Comparison of ENCODE assay signal across 16 mouse cellular contexts in genomic region chr15:13635346-13635940, GRCm38 (mm10).
A peak's percentile ranks its signal among the peaks of the same experiment; 100 is the strongest.
DNase-seq lines count a peak whose midpoint lies in the region; ATAC-seq and TF ChIP-seq lines count a peak whose summit lies in the region.
"Had no signal": no experiment of that assay in that cellular context is flagged by ENCODE, and none has a peak within 500 bp of the region (broad histone marks: within the 10 kb centered on the region; RNA-seq: fewer than 3 reads in every experiment).

No protein-coding gene starts in this region.

- no peaks in the 10 kb centered on the region for H3K36me3 ChIP-seq in hindbrain, postnatal 0 days (ENCODE audit: insufficient read depth, low read length)
- no peaks in the 10 kb centered on the region for H3K36me3 ChIP-seq in hindbrain, embryonic 11.5 days (ENCODE audit: control insufficient read depth, insufficient read depth, low read length)
- H3K36me3 ChIP-seq: hindbrain, embryonic 15.5 days; limb, embryonic 10.5 days had no signal

- no peak overlapping the region for H3K4me2 ChIP-seq in hindbrain, postnatal 0 days (ENCODE audit: low read depth, low read length)
- no peak overlapping the region for H3K4me2 ChIP-seq in hindbrain, embryonic 11.5 days (replicated peaks; ENCODE audit: low read depth, low read length)
- H3K4me2 ChIP-seq: hindbrain, embryonic 15.5 days had no signal

- H3K9me3 ChIP-seq in hindbrain, postnatal 0 days (ENCODE audit: low read length), result no peaks in the 10 kb centered on the region
- no peaks in the 10 kb centered on the region for H3K9me3 ChIP-seq in hindbrain, embryonic 11.5 days (ENCODE audit: control insufficient read depth, low read length)
- H3K9me3 ChIP-seq: hindbrain, embryonic 15.5 days; limb, embryonic 10.5 days; megakaryocyte, embryonic 14.5 days had no signal

- no peak overlapping the region for H3K4me3 ChIP-seq in hindbrain, postnatal 0 days (ENCODE audit: low read length)
- no peak overlapping the region for H3K4me3 ChIP-seq in hindbrain, embryonic 11.5 days (ENCODE audit: low read depth, low read length)
- H3K4me3 ChIP-seq: erythroblast, embryonic 14.5 days; hindbrain, embryonic 15.5 days; layer of hippocampus, adult 2 months; limb, embryonic 10.5 days; megakaryocyte, embryonic 14.5 days had no signal

- DNase-seq in cerebellum, postnatal 10 days, result peak; percentile 7 to 14
- no peak for DNase-seq in cerebellum, postnatal 36 days
- DNase-seq in hindbrain, postnatal 0 days (ENCODE audit: low spot score), result peak; percentile 12
- DNase-seq in hindbrain, embryonic 11.5 days (ENCODE audit: low spot score), result no peak
- peak; percentile 6 to 19 for DNase-seq in frontal cortex, postnatal 36 days (ENCODE audit: low spot score in 2 of 2)
- DNase-seq in left cerebral cortex, postnatal 4 days, result peak; percentile 23
- DNase-seq in natural killer cell, adult 2 months (ENCODE audit: low spot score in 2 of 2), result no peak
- DNase-seq in retina, postnatal 1 day, result no peak
- DNase-seq: adrenal gland, postnatal 10 days; gastrocnemius, postnatal 10 days had no signal

- no peak overlapping the region for H3K27ac ChIP-seq in hindbrain, postnatal 0 days
- no peak overlapping the region for H3K27ac ChIP-seq in hindbrain, embryonic 11.5 days (ENCODE audit: low read depth, low read length)
- H3K27ac ChIP-seq: hindbrain, embryonic 15.5 days; layer of hippocampus, adult 2 months; limb, embryonic 10.5 days; liver, embryonic 14.5 days had no signal

- WGBS in hindbrain, postnatal 0 days, result 40% methylated on average over 2 of the region's 2 CpGs
- WGBS in hindbrain, embryonic 11.5 days, result 88% methylated on average over 2 of the region's 2 CpGs

- no peak for TF ChIP-seq CTCF in hindbrain, postnatal 0 days (IDR thresholded peaks at IDR 0.05; ENCODE audit: low read depth)

- intact Hi-C loops in left cerebral cortex, postnatal 4 days (cut with DNase I), result no loop called here

- no peaks in the 10 kb centered on the region for H3K27me3 ChIP-seq in hindbrain, postnatal 0 days (ENCODE audit: insufficient read depth, low read length)
- no peaks in the 10 kb centered on the region for H3K27me3 ChIP-seq in hindbrain, embryonic 11.5 days (ENCODE audit: control insufficient read depth, insufficient read depth, low read length)
- H3K27me3 ChIP-seq: hindbrain, embryonic 15.5 days; megakaryocyte, embryonic 14.5 days had no signal

- H3K9ac ChIP-seq in hindbrain, postnatal 0 days (replicated peaks; ENCODE audit: low read length), result no peak overlapping the region
- no peak overlapping the region for H3K9ac ChIP-seq in hindbrain, embryonic 11.5 days (ENCODE audit: low read depth, low read length)
- H3K9ac ChIP-seq: hindbrain, embryonic 15.5 days; liver, embryonic 14.5 days had no signal

- H3K4me1 ChIP-seq in hindbrain, postnatal 0 days (ENCODE audit: insufficient read depth, low read length), result no peaks in the 10 kb centered on the region
- H3K4me1 ChIP-seq in hindbrain, embryonic 11.5 days (replicated peaks; ENCODE audit: control insufficient read depth, insufficient read depth, low read length), result no peaks in the 10 kb centered on the region
- H3K4me1 ChIP-seq: hindbrain, embryonic 15.5 days; limb, embryonic 10.5 days; megakaryocyte, embryonic 14.5 days had no signal

- no peak for ATAC-seq in hindbrain, postnatal 0 days
- ATAC-seq in hindbrain, embryonic 11.5 days (ENCODE audit: low FRiP score), result no peak

Comparison
In these comparisons a context has a peak if more than half of its experiments do, and no peak if none do; other contexts are left out.
1. DNase-seq: peak in cerebellum, postnatal 10 days (2 of 2), hindbrain, postnatal 0 days (single experiment), frontal cortex, postnatal 36 days (2 of 2) and left cerebral cortex, postnatal 4 days (single experiment); none in cerebellum, postnatal 36 days (0 of 2), hindbrain, embryonic 11.5 days (single experiment), natural killer cell, adult 2 months (0 of 2) and retina, postnatal 1 day (single experiment).